Mouse (Mus musculus): ENCODE data around the gene Gm37240. TPM values are rescaled to one million over a fixed set of nuclear protein-coding genes. Genes with fewer than 3 reads are reported as not detected.

Gene Gm37240
- polyA plus RNA-seq, 1 experiment from 2014 or later, result 3.2 TPM

GRCm38 (mm10) chr3:84642942-84643341 lies 1244.4 kb downstream of the Gm37240 start:
- H3K27ac ChIP-seq (replicated peaks; ENCODE audit: low read depth, low read length), result no peak overlapping the region
- DNase-seq (ENCODE audit: low spot score), result no peak
- no peak for ATAC-seq (replicated peaks; ENCODE audit: insufficient number of reproducible peaks, low FRiP score, low TSS enrichment, low read depth)
- WGBS, result 58% methylated on average over 4 of the region's 4 CpGs
- H3K27me3 ChIP-seq (ENCODE audit: control insufficient read depth, insufficient read depth, low read length), result no peaks in the 10 kb centered on the region
- no peaks in the 10 kb centered on the region for H3K4me1 ChIP-seq (ENCODE audit: control insufficient read depth, insufficient read depth, low read length)
- H3K36me3 ChIP-seq (replicated peaks; ENCODE audit: control insufficient read depth, insufficient read depth, low read depth, low read length), result no peaks in the 10 kb centered on the region
- no peak overlapping the region for H3K9ac ChIP-seq (replicated peaks; ENCODE audit: low read length)
- H3K9me3 ChIP-seq (replicated peaks; ENCODE audit: control insufficient read depth, low read length), result no peaks in the 10 kb centered on the region
- no peak overlapping the region for H3K4me2 ChIP-seq (ENCODE audit: low read depth, low read length)
- H3K4me3 ChIP-seq (ENCODE audit: low read depth, low read length), result no peak overlapping the region

GRCm38 (mm10) chr3:84641391-84641790 lies 1245.9 kb downstream of the Gm37240 start:
- Histone ChIP-seq H3K4me2 (ENCODE audit: low read depth, low read length) (no peak overlapping the region), H3K9ac (replicated peaks; ENCODE audit: low read length) (no peak overlapping the region), H3K4me3 (ENCODE audit: low read depth, low read length) (no peak overlapping the region), H3K27me3 (ENCODE audit: control insufficient read depth, insufficient read depth, low read length) (no peaks in the 10 kb centered on the region), H3K36me3 (replicated peaks; ENCODE audit: control insufficient read depth, insufficient read depth, low read depth, low read length) (no peaks in the 10 kb centered on the region), H3K27ac (replicated peaks; ENCODE audit: low read depth, low read length) (no peak overlapping the region), H3K9me3 (replicated peaks; ENCODE audit: control insufficient read depth, low read length) (no peaks in the 10 kb centered on the region), H3K4me1 (ENCODE audit: control insufficient read depth, insufficient read depth, low read length) (no peaks in the 10 kb centered on the region)
- ATAC-seq (replicated peaks; ENCODE audit: insufficient number of reproducible peaks, low FRiP score, low TSS enrichment, low read depth) (no peak), DNase-seq (ENCODE audit: low spot score) (no peak)
- 87% methylated on average over 2 of the region's 2 CpGs for WGBS

- Histone ChIP-seq H3K4me1 (ENCODE audit: control insufficient read depth, insufficient read depth, low read length) (no peaks in the 10 kb centered on the region), H3K9me3 (replicated peaks; ENCODE audit: control insufficient read depth, low read length) (no peaks in the 10 kb centered on the region), H3K4me3 (ENCODE audit: low read depth, low read length) (no peak overlapping the region), H3K4me2 (ENCODE audit: low read depth, low read length) (no peak overlapping the region), H3K9ac (replicated peaks; ENCODE audit: low read length) (no peak overlapping the region), H3K27me3 (ENCODE audit: control insufficient read depth, insufficient read depth, low read length) (no peaks in the 10 kb centered on the region), H3K36me3 (replicated peaks; ENCODE audit: control insufficient read depth, insufficient read depth, low read depth, low read length) (no peaks in the 10 kb centered on the region), H3K27ac (replicated peaks; ENCODE audit: low read depth, low read length) (no peak overlapping the region)
- 59% methylated on average over 6 of the region's 6 CpGs for WGBS
- DNase-seq (ENCODE audit: low spot score), result no peak
- no peak for ATAC-seq (replicated peaks; ENCODE audit: insufficient number of reproducible peaks, low FRiP score, low TSS enrichment, low read depth)
Observed at GRCm38 (mm10) chr3:84640536-84640935, 1246.8 kb downstream of the Gm37240 start.

GRCm38 (mm10) chr3:84639767-84640500 lies 1247.4 kb downstream of the Gm37240 start:
- Histone ChIP-seq H3K27me3 (ENCODE audit: control insufficient read depth, insufficient read depth, low read length) (no peaks in the 10 kb centered on the region), H3K4me1 (ENCODE audit: control insufficient read depth, insufficient read depth, low read length) (no peaks in the 10 kb centered on the region), H3K9me3 (replicated peaks; ENCODE audit: control insufficient read depth, low read length) (no peaks in the 10 kb centered on the region), H3K4me2 (ENCODE audit: low read depth, low read length) (no peak overlapping the region), H3K4me3 (ENCODE audit: low read depth, low read length) (no peak overlapping the region), H3K27ac (replicated peaks; ENCODE audit: low read depth, low read length) (no peak overlapping the region), H3K9ac (replicated peaks; ENCODE audit: low read length) (no peak overlapping the region), H3K36me3 (replicated peaks; ENCODE audit: control insufficient read depth, insufficient read depth, low read depth, low read length) (no peaks in the 10 kb centered on the region)
- WGBS, result 42% methylated on average over 11 of the region's 11 CpGs
- no peak for DNase-seq (ENCODE audit: low spot score)
- ATAC-seq (replicated peaks; ENCODE audit: insufficient number of reproducible peaks, low FRiP score, low TSS enrichment, low read depth), result no peak

GRCm38 (mm10) chr3:84638858-84639257 lies 1248.5 kb downstream of the Gm37240 start:
- Histone ChIP-seq H3K4me1 (ENCODE audit: control insufficient read depth, insufficient read depth, low read length) (no peaks in the 10 kb centered on the region), H3K27ac (replicated peaks; ENCODE audit: low read depth, low read length) (no peak overlapping the region), H3K4me2 (ENCODE audit: low read depth, low read length) (no peak overlapping the region), H3K9me3 (replicated peaks; ENCODE audit: control insufficient read depth, low read length) (no peaks in the 10 kb centered on the region), H3K4me3 (ENCODE audit: low read depth, low read length) (no peak overlapping the region), H3K36me3 (replicated peaks; ENCODE audit: control insufficient read depth, insufficient read depth, low read depth, low read length) (no peaks in the 10 kb centered on the region), H3K27me3 (ENCODE audit: control insufficient read depth, insufficient read depth, low read length) (no peaks in the 10 kb centered on the region), H3K9ac (replicated peaks; ENCODE audit: low read length) (no peak overlapping the region)
- ATAC-seq (replicated peaks; ENCODE audit: insufficient number of reproducible peaks, low FRiP score, low TSS enrichment, low read depth) (no peak), DNase-seq (ENCODE audit: low spot score) (no peak)
- 85% methylated on average over 4 of the region's 4 CpGs for WGBS

GRCm38 (mm10) chr3:84637890-84638578 lies 1249.3 kb downstream of the Gm37240 start:
- no peak overlapping the region for H3K9ac ChIP-seq (replicated peaks; ENCODE audit: low read length)
- H3K4me2 ChIP-seq (ENCODE audit: low read depth, low read length), result no peak overlapping the region
- DNase-seq (ENCODE audit: low spot score), result no peak
- H3K9me3 ChIP-seq (replicated peaks; ENCODE audit: control insufficient read depth, low read length), result no peaks in the 10 kb centered on the region
- no peak overlapping the region for H3K27ac ChIP-seq (replicated peaks; ENCODE audit: low read depth, low read length)
- H3K36me3 ChIP-seq (replicated peaks; ENCODE audit: control insufficient read depth, insufficient read depth, low read depth, low read length), result no peaks in the 10 kb centered on the region
- WGBS, result 57% methylated on average over 12 of the region's 12 CpGs
- no peaks in the 10 kb centered on the region for H3K4me1 ChIP-seq (ENCODE audit: control insufficient read depth, insufficient read depth, low read length)
- H3K27me3 ChIP-seq (ENCODE audit: control insufficient read depth, insufficient read depth, low read length), result no peaks in the 10 kb centered on the region
- H3K4me3 ChIP-seq (ENCODE audit: low read depth, low read length), result no peak overlapping the region
- ATAC-seq (replicated peaks; ENCODE audit: insufficient number of reproducible peaks, low FRiP score, low TSS enrichment, low read depth), result no peak

GRCm38 (mm10) chr3:84637095-84637494 lies 1250.2 kb downstream of the Gm37240 start:
- ATAC-seq (replicated peaks; ENCODE audit: insufficient number of reproducible peaks, low FRiP score, low TSS enrichment, low read depth) (no peak), DNase-seq (ENCODE audit: low spot score) (no peak)
- Histone ChIP-seq H3K27me3 (ENCODE audit: control insufficient read depth, insufficient read depth, low read length) (no peaks in the 10 kb centered on the region), H3K27ac (replicated peaks; ENCODE audit: low read depth, low read length) (no peak overlapping the region), H3K4me1 (ENCODE audit: control insufficient read depth, insufficient read depth, low read length) (no peaks in the 10 kb centered on the region), H3K4me2 (ENCODE audit: low read depth, low read length) (no peak overlapping the region), H3K36me3 (replicated peaks; ENCODE audit: control insufficient read depth, insufficient read depth, low read depth, low read length) (no peaks in the 10 kb centered on the region), H3K4me3 (ENCODE audit: low read depth, low read length) (no peak overlapping the region), H3K9ac (replicated peaks; ENCODE audit: low read length) (no peak overlapping the region), H3K9me3 (replicated peaks; ENCODE audit: control insufficient read depth, low read length) (no peaks in the 10 kb centered on the region)
- WGBS, result 89% methylated on average over 6 of the region's 6 CpGs

- no peak for DNase-seq (ENCODE audit: low spot score)
- Histone ChIP-seq H3K4me2 (ENCODE audit: low read depth, low read length) (no peak overlapping the region), H3K27ac (replicated peaks; ENCODE audit: low read depth, low read length) (no peak overlapping the region), H3K27me3 (ENCODE audit: control insufficient read depth, insufficient read depth, low read length) (no peaks in the 10 kb centered on the region), H3K9me3 (replicated peaks; ENCODE audit: control insufficient read depth, low read length) (no peaks in the 10 kb centered on the region), H3K4me1 (ENCODE audit: control insufficient read depth, insufficient read depth, low read length) (no peaks in the 10 kb centered on the region), H3K36me3 (replicated peaks; ENCODE audit: control insufficient read depth, insufficient read depth, low read depth, low read length) (no peaks in the 10 kb centered on the region), H3K9ac (replicated peaks; ENCODE audit: low read length) (no peak overlapping the region), H3K4me3 (ENCODE audit: low read depth, low read length) (no peak overlapping the region)
- no peak for ATAC-seq (replicated peaks; ENCODE audit: insufficient number of reproducible peaks, low FRiP score, low TSS enrichment, low read depth)
- 97% methylated on average over 9 of the region's 9 CpGs for WGBS
Observed at GRCm38 (mm10) chr3:84631586-84631985, 1255.7 kb downstream of the Gm37240 start.
